Mouse (Mus musculus): ENCODE results near the gene Wdr18. TPM values are rescaled to one million over a fixed set of nuclear protein-coding genes. Genes with fewer than 3 reads are reported as not detected.

Wdr18 gene
- total RNA-seq, 1 experiment from 2014 or later = 23.0 TPM

DNA sequence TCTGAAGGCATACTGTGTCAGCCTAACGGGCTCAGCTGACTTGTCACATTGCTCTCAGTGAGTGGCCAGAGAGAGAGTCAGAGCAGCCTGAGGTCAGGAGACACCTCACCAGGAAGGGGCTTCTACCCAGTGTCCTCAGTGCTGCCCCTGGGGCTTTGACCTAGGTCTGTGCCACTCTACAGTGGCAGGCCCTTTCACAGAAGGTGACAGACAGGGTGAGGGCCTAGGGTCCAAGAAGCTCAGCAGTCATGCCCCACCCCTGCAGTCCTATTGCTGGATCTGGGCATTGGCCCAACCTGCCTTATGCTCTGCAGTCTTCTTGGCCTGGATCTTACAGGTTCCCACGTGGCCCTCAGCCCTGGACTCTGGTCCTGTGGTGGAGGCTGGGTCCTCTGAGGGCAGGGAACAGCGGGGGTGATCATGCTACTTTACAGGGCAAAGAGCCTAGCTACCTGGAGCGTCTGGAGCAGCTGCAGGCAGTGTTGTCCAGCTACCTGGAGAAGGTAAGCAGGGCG, 7.0 kb downstream of the Wdr18 start:
- no peak for ATAC-seq (replicated peaks in 1 of 2; ENCODE audit: insufficient read depth in 1 of 2, low FRiP score in 2 of 2, low TSS enrichment in 1 of 2, low read depth in 1 of 2, poor library complexity in 2 of 2, severe bottlenecking in 2 of 2)

DNA sequence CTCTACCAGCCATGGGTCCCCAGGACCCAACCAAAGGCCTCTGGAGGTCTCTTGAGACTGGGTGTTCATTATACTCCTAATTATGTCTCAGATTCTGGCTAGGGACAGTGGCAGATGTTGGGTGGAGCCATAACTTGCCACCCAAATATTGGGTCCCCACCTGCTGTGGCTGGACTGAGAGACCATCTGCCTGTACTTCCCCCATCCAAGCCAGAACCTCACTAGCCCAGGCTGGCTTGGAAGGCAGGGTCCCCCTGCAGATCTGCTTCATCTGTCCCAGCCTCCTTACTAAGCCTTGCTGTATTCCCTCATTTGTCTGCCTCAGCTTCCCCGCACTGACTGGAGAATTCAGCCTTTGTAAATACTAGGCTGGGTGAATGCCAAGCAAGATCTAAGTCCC, 8.2 kb downstream of the Wdr18 start:
- ATAC-seq (replicated peaks in 1 of 2; ENCODE audit: insufficient read depth in 1 of 2, low FRiP score in 2 of 2, low TSS enrichment in 1 of 2, low read depth in 1 of 2, poor library complexity in 2 of 2, severe bottlenecking in 2 of 2) = no peak

DNA sequence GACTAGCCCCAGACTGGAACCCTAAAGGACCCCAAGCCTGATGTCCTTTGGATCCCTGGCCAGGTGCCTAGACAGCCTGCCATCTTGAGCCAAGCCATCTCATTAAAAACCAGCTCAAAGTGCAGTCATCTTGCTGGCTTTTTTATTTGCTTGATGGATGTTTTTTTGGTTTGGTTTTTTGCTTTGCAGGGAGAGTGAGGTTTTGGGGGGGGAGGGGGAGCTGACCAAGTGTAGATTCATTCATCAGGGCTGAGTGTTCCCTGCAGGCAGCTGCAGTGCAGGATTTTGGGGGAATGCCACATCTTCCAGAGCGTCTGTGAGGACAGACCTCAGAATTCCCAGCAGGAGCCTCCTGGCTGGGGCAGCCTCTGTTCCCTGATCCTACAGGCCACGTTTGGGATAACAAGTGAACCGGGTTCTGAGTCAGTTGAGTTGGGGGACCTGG, 9.2 kb downstream of the Wdr18 start:
- no peak for ATAC-seq (replicated peaks in 1 of 2; ENCODE audit: insufficient read depth in 1 of 2, low FRiP score in 2 of 2, low TSS enrichment in 1 of 2, low read depth in 1 of 2, poor library complexity in 2 of 2, severe bottlenecking in 2 of 2)

DNA sequence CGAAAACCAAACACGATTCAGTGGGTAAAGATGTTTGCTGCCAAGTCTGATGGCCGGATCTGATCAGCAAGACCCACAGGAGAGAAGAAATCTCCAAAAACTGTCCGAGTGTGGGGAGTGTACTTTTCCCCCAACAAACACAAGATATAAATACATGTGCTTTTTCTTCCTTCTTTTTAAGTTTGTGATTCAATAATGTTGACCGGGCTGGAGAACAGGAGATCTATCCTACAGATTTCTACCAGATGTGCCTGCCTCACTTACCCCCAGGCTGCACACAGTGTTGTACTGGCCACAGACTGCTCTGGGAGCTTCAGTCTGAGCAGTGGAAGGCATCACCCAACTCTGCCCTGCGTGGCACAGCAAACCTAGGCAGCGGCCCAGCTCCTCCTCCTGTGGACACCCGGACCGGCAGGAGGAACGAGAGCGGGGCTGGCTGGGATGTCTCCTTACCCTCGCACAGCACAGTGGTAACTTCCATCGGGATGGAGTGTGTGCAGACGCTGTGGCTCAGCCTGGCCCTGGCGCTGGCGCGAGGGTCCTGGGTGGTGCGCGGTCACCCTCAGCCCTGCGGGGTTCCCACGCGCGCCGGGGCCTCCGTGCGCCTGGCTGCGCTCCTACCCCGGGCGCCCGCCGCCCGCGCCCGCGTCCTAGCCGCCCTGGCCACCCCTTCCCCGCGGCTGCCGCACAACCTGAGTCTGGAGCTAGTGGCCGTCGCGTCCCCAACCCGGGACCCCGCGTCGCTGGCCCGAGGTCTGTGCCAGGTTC, 10.6 kb downstream of the Wdr18 start, which contains the start of gene Grin3b:
Grin3b (plus strand) TSS at position 301 of the 768 bp plus-strand sequence.
- ATAC-seq (replicated peaks in 1 of 2; ENCODE audit: insufficient read depth in 1 of 2, low FRiP score in 2 of 2, low TSS enrichment in 1 of 2, low read depth in 1 of 2, poor library complexity in 2 of 2, severe bottlenecking in 2 of 2) = no peak

DNA sequence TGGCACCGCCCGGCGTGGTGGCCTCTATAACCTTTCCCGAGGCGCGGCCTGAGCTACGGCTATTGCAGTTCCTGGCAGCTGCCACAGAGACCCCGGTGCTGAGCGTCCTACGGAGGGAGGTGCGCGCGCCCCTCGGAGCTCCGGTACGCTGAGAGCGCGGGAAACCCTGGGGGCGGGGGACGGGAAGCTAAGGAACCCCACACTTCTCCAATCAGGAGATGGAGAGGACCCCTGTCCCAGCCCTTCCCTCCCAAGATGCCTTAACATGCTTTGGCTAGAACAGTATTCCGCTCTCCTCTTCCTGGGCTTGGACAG, 11.2 kb downstream of the Wdr18 start:
- no peak for ATAC-seq (replicated peaks in 1 of 2; ENCODE audit: insufficient read depth in 1 of 2, low FRiP score in 2 of 2, low TSS enrichment in 1 of 2, low read depth in 1 of 2, poor library complexity in 2 of 2, severe bottlenecking in 2 of 2)

DNA sequence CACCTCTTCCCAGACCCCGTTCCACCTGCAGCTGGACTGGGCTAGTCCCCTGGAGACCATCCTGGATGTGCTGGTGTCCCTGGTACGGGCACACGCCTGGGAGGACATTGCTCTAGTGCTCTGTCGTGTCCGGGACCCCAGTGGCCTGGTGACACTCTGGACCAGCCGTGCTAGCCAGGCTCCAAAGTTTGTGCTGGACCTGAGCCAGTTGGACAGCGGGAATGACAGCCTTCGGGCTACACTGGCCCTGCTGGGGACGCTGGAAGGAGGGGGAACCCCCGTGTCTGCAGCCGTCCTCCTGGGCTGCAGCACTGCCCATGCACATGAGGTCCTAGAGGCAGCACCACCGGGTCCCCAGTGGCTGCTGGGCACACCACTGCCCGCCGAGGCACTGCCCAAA, 12.9 kb downstream of the Wdr18 start:
- no peak for ATAC-seq (replicated peaks in 1 of 2; ENCODE audit: insufficient read depth in 1 of 2, low FRiP score in 2 of 2, low TSS enrichment in 1 of 2, low read depth in 1 of 2, poor library complexity in 2 of 2, severe bottlenecking in 2 of 2)

DNA sequence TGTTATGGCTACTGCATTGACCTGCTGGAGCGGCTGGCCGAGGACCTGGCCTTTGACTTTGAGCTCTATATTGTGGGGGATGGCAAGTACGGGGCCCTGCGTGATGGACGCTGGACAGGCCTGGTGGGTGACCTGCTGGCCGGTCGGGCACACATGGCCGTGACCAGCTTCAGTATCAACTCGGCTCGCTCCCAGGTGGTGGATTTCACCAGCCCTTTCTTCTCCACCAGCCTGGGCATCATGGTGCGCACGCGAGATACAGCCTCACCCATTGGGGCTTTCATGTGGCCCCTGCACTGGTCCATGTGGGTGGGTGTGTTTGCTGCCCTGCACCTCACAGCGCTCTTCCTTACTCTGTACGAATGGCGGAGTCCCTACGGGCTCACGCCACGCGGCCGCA, 14.1 kb downstream of the Wdr18 start:
- 0 out of 4 replicates have a peak, but pooled peaks of 1 of the 2 experiments have one; percentile 18 for ATAC-seq (replicated peaks in 1 of 2; ENCODE audit: insufficient read depth in 1 of 2, low FRiP score in 2 of 2, low TSS enrichment in 1 of 2, low read depth in 1 of 2, poor library complexity in 2 of 2, severe bottlenecking in 2 of 2)

DNA sequence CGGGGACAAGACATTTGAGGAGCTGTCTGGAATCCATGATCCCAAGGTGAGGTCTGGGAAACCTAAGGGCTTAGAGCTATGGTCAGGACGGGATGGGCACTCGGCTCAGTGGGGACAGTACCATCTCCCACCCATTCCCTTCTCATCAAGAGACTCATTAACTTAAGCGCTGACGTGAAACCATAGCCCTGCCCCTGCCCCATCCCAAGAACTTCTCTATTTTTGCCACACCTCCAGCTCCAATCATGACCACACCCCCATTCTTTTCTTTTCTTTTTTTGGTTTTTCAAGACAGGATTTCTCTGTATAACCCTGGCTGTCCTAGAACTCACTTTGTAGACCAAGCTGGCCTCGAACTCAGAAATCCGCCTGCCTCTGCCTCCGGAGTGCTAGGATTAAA, 14.7 kb downstream of the Wdr18 start:
- ATAC-seq (replicated peaks in 1 of 2; ENCODE audit: insufficient read depth in 1 of 2, low FRiP score in 2 of 2, low TSS enrichment in 1 of 2, low read depth in 1 of 2, poor library complexity in 2 of 2, severe bottlenecking in 2 of 2) = no peak

DNA sequence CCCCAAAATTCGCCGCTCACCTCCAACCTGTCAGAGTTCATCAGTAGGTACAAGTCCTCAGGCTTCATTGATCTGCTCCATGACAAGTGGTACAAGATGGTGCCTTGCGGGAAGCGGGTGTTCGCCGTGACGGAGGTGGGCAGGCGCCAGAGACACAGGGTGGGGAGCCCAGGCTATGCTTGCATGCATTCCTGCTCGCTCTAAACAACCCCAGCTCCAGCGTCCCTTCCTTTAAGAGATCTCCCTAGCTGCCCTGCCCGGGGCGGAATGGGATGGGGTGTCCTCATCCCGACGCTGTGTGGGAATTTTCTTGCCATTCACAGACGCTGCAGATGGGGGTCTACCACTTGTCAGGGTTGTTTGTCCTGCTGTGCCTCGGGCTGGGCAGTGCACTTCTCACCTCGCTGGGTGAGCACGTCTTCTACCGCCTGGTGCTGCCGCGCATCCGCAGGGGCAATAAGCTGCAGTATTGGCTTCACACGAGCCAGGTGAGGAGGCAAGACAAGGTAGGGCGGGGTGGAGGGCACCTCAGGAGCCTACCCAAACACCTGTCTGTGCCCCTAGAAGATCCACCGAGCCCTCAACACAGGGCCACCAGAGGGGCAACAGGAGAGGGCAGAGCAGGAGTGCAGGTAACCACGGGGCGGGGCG, 16.2 kb downstream of the Wdr18 start:
- ATAC-seq (replicated peaks in 1 of 2; ENCODE audit: insufficient read depth in 1 of 2, low FRiP score in 2 of 2, low TSS enrichment in 1 of 2, low read depth in 1 of 2, poor library complexity in 2 of 2, severe bottlenecking in 2 of 2) = no peak

DNA sequence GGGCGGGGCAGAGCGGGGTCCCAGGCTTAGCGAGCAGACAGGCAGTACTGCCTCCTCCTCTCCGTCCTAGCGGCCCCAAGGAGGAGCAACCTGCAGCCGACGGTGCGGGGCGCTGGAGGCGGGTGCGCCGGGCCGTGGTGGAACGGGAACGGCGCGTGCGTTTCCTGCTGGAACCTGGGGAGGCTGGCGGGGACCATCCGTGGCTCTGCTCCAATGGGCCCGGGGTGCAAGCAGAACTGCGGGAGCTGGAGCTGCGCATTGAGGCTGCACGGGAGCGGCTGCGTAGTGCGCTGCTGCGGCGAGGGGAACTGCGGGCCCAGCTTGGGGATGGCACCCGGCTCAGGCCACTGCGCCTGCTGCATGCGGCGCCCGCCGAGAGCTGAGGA, 16.8 kb downstream of the Wdr18 start:
- no peak for ATAC-seq (replicated peaks in 1 of 2; ENCODE audit: insufficient read depth in 1 of 2, low FRiP score in 2 of 2, low TSS enrichment in 1 of 2, low read depth in 1 of 2, poor library complexity in 2 of 2, severe bottlenecking in 2 of 2)

DNA sequence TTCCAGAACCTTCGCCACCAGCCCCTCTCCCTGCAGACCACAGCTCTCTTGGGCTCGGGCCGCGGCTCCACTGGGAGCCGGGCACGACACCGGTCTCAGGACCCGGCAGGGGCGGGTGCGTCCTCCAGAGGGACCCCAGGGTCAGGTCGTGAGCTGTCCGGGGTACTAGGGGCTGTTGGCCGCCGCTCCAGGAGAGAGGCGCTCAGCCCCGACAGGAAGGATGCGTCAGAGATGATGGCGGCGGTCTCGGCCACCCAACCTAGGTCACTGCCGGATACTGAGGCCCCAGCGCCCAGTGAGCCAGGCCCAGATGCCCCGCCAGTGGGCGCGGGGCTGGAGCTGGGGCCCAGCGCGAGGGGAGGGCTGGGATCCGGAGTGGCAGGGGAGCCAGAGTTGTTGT, 17.4 kb downstream of the Wdr18 start:
- no peak for ATAC-seq (replicated peaks in 1 of 2; ENCODE audit: insufficient read depth in 1 of 2, low FRiP score in 2 of 2, low TSS enrichment in 1 of 2, low read depth in 1 of 2, poor library complexity in 2 of 2, severe bottlenecking in 2 of 2)

DNA sequence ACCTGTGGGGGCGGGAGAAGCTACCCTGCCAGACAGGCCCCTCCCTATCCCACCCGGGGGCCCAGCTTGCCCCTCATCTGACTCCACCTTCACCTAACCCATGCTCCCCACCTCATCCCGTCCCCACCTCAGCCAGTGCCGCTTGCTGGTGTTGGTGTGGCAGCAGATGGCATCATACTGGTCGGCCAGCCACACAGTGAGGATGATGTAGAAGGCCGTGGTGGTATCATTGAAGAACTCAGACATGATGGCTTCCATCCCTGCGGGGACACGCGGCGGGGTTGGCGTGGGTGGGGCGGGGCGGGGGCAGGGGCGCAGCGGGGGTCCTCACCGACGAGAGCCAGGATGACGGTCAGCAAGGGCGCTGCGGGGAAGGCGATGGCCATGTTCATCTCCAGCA, 18.1 kb downstream of the Wdr18 start:
- no peak for ATAC-seq (replicated peaks in 1 of 2; ENCODE audit: insufficient read depth in 1 of 2, low FRiP score in 2 of 2, low TSS enrichment in 1 of 2, low read depth in 1 of 2, poor library complexity in 2 of 2, severe bottlenecking in 2 of 2)

DNA sequence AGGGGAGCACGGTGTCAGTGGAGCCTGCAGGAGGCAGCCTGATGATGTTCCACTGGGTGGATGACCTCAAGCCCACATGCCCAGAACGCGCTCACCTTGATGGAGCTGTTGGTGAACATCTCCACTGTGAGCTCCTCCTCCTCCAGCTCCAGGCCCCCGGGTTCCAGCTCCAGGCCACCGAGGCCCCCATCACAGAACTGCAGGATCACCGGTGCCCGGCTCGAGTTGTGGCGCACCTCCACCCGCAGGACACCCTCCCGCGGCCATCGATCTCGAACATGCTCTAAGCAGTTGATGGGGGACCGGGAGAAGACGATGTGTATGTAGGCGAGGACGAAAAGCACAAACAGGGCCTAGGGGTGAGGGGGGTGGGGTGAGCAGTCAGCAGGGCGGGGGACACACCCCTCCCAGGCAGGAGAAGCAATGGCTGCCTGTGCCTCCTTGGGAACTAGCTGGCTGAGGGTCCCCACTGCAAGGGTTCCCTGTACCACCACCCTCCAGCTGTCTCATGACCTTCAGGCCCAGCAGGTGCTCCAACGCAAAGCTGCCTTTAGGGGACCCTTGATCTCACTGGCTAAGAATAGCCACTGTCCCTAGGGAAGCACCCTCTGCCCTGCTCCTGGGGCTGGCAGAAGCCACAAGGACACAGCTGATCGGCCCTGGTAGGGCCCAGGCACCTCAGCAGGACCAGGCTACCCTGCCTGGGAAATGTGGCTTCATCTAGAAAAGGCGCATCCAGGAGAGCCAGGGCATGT, 19.6 kb downstream of the Wdr18 start:
- no peak for ATAC-seq (replicated peaks in 1 of 2; ENCODE audit: insufficient read depth in 1 of 2, low FRiP score in 2 of 2, low TSS enrichment in 1 of 2, low read depth in 1 of 2, poor library complexity in 2 of 2, severe bottlenecking in 2 of 2)

DNA sequence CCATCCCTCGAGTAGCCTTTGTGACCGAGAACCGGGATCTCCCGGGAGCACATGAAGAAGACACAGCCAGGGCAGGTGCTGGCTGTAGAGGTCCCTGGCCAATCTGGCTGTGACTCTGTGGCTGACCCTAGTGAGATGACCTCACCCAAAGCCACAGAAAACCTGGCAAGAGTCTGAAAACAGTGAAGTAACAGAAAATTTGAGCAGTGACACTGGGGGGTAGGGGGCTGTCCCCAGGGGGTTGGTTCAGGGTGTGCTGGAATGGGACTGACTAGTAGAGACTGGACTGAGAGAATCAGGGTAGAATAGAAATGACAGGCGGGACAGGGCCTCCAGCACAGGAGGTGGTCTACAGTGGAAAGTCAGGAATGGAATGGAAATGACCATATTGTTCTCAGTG, 23.3 kb downstream of the Wdr18 start:
- no peak for ATAC-seq (replicated peaks in 1 of 2; ENCODE audit: insufficient read depth in 1 of 2, low FRiP score in 2 of 2, low TSS enrichment in 1 of 2, low read depth in 1 of 2, poor library complexity in 2 of 2, severe bottlenecking in 2 of 2)

DNA sequence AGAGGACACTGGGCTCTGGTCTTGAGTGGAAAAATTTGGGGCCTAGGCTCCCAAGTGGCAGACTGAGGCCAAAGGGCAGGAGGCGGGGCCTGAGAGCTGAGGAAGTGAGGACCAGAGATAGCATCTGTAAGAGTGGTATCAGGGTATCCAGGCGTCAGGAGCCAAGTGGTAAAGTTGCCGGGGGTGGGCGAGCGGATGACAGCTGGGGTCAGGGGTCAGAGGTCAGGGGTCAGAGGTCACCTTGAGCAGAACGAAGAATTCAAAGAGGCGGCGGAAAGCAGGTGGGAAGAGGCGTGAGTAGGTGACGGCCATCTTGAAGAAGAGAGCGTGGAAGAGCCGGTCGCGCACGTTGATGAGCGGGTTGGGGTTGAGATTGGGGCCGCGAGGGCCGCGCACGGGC, 23.7 kb downstream of the Wdr18 start:
- ATAC-seq (replicated peaks in 1 of 2; ENCODE audit: insufficient read depth in 1 of 2, low FRiP score in 2 of 2, low TSS enrichment in 1 of 2, low read depth in 1 of 2, poor library complexity in 2 of 2, severe bottlenecking in 2 of 2) = no peak

DNA sequence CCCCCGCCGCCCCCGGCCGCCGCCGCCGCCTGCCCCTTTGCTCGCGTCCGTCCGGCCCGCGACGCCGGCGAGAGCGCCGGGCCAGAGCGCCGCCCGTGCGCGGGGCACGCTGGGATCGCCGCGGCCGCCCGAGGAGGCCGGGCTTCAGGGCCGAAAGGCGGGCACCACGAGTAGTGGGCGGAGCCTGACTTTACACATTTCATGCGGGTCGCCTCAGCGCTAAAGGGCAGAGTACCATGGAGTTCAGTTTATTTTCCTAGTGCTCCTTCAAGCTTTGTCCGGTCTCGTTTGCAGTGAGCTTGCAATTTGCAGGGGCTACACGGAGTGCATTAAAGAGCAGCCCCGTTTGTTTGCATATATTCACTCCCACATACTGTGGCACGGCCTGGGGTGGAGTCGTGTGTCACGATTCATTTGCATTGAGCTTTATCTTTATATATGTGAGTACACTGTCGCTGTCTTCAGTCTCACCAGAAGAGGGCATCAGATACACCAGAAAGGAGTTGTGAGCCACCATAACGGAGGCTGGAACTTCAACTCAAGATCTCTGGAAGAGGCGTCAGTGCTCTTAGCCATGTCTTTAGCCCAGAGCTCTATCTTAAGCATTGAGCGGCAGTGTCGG, 24.4 kb downstream of the Wdr18 start, which contains the start of gene Tmem259:
Tmem259 (minus strand) TSS at position 136 of the 622 bp plus-strand sequence.
- ATAC-seq (replicated peaks in 1 of 2; ENCODE audit: insufficient read depth in 1 of 2, low FRiP score in 2 of 2, low TSS enrichment in 1 of 2, low read depth in 1 of 2, poor library complexity in 2 of 2, severe bottlenecking in 2 of 2) = peak; percentile 36 to 40

DNA sequence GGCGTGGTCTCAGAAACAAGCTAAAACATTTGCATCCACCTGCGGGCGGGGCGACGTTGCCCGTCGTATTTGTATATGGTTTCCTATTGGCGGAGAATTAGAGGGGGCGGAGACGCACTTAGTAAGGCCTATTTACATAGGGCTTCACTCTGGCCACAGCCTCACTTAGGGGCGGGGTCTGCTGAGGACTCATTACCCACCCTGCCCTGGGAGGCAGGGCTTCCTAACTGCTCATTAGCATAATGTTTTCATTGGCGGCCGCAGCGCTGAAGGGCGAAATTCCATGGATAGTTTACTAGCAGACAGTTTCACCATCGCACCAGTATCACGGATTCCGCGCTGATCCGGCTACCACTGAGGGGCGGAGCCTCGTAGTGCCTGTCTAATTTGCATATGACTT, 24.9 kb downstream of the Wdr18 start:
- peak; percentile 76 to 82 for ATAC-seq (replicated peaks in 1 of 2; ENCODE audit: insufficient read depth in 1 of 2, low FRiP score in 2 of 2, low TSS enrichment in 1 of 2, low read depth in 1 of 2, poor library complexity in 2 of 2, severe bottlenecking in 2 of 2)

Data from hematopoietic stem cell, adult 5-6 weeks (primary cell).